Mouse (Mus musculus): ENCODE data around the gene Tmed3. TPM values are rescaled to one million over a fixed set of nuclear protein-coding genes. Genes with fewer than 3 reads are reported as not detected.
A peak's percentile ranks its signal among the peaks of the same experiment; 100 is the strongest.

Gene Tmed3
- polyA plus RNA-seq (2012; ENCODE audit: insufficient read depth, insufficient read length, missing spikeins) = 34.1 and 35.1 TPM in 2 replicates

GRCm38 (mm10) chr9:89704265-89705196, at the start of gene Tmed3:
Gene Tmed3 (minus strand): TSS chr9:89705068.
- H3K27ac ChIP-seq (replicated peaks; ENCODE audit: low read depth, low read length) = peak within 1 kb of the TSS; percentile 89
- peaks cover 3% of the 10 kb centered on the region; the same call in 1 of the 2 replicates for H3K4me1 ChIP-seq (ENCODE audit: control insufficient read depth, insufficient read depth, insufficient read length, low read length)
- H3K4me3 ChIP-seq (ENCODE audit: insufficient read depth, low read depth, low read length) = peak within 1 kb of the TSS; percentile 83

- no peaks in the 10 kb centered on the region for H3K4me1 ChIP-seq (ENCODE audit: control insufficient read depth, insufficient read depth, insufficient read length, low read length)
- no peak overlapping the region for H3K27ac ChIP-seq (replicated peaks; ENCODE audit: low read depth, low read length)
- H3K4me3 ChIP-seq (ENCODE audit: insufficient read depth, low read depth, low read length) = no peak overlapping the region
Observed at GRCm38 (mm10) chr9:89740041-89740440, 35.2 kb upstream of the Tmed3 start.

DNA sequence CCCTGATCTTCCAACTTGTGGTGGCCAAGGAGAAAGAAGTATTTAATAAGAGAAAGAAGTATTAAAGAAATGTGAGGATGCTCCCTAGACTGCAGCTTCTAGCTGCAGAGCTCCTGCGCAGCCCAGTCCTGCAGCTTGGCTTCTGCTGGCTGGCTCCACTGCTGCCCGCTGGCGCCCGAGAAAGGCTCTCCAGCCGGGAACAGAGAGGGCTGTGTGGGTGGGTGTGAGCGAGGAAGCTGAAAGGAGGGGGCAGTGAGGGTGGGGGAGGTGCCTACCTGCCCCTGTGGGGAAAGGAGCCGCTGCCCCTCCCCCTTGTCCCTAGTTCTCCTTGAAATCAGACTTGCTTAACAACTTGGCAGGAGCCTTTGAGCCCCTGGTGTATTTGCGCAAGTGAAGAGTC, 33.4 kb upstream of the Tmed3 start, which contains the start of gene Ankrd34c:
Gene Ankrd34c, minus strand, starts transcription at position 181 of the 400 bp plus-strand sequence.
- no peaks in the 10 kb centered on the region for H3K4me1 ChIP-seq (ENCODE audit: control insufficient read depth, insufficient read depth, insufficient read length, low read length)
- no peak within 1 kb of the TSS for H3K27ac ChIP-seq (replicated peaks; ENCODE audit: low read depth, low read length)
- no peak within 1 kb of the TSS for H3K4me3 ChIP-seq (ENCODE audit: insufficient read depth, low read depth, low read length)

DNA sequence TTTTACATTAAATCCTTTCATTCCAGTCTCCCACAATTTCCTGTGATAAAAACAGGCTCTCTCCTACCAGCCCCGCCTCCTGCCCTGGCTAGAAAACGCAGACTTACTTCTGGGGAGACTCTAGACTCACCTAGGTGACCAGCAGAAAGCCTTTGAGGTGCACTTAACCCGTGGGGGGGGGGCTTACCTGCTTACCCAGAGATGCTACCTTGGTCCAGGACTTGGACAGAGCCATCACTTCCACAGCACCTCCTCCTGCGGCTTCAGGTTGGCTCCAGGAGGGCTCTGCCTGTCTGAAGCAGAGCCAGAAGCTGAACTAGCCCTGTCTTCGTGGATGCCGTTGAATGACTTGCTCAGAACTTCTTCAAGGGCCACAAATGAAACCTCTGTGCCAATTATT, 33.0 kb upstream of the Tmed3 start:
- H3K27ac ChIP-seq (replicated peaks; ENCODE audit: low read depth, low read length) = no peak overlapping the region
- H3K4me3 ChIP-seq (ENCODE audit: insufficient read depth, low read depth, low read length) = no peak overlapping the region
- no peaks in the 10 kb centered on the region for H3K4me1 ChIP-seq (ENCODE audit: control insufficient read depth, insufficient read depth, insufficient read length, low read length)

- Histone ChIP-seq H3K27ac (replicated peaks; ENCODE audit: low read depth, low read length) (no peak overlapping the region), H3K4me1 (ENCODE audit: control insufficient read depth, insufficient read depth, insufficient read length, low read length) (no peaks in the 10 kb centered on the region), H3K4me3 (ENCODE audit: insufficient read depth, low read depth, low read length) (no peak overlapping the region)
Observed at GRCm38 (mm10) chr9:89736932-89737705, 32.3 kb upstream of the Tmed3 start.

DNA sequence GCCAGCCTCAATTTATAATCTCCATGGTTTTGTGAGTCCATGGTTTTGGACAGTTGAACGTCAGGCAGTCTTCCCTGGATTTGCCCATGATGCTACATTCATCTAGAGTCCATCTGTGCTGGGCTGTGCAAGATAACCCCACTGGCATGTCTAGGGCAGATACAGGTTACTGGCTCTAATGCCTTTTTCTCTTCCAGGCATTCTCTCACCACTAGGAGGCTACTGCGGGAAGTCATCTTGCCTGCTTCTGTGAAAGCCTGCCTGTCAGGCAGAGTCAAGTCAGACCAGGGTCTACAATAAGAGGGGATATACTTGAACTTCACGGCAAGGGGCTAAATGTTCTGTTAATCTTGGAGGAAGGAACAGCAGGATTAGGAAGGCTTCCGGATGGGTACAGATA, 2.0 kb upstream of the Tmed3 start:
- Histone ChIP-seq H3K4me3 (ENCODE audit: insufficient read depth, low read depth, low read length) (no peak overlapping the region), H3K4me1 (ENCODE audit: control insufficient read depth, insufficient read depth, insufficient read length, low read length) (peaks cover 3% of the 10 kb centered on the region; the same call in 1 of the 2 replicates), H3K27ac (replicated peaks; ENCODE audit: low read depth, low read length) (peak overlapping the region; percentile 69)

DNA sequence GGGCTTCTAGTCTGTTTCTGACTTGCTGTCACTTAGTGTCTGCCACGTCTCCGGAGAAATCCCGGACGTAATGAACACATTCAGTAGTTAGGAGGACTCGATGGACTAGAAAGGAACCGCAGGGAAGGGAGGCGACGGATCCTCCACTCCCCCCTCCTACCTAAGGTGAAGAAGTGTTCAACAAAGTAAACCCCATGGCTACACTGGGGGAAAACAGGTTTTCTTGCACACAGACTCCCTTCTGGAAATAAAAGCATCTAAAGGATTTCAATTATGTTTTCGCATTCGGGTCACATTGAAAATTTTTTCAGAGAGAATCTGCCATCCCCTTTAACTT, 297 bp upstream of the Tmed3 start:
- H3K4me1 ChIP-seq (ENCODE audit: control insufficient read depth, insufficient read depth, insufficient read length, low read length) = peaks cover 3% of the 10 kb centered on the region; the same call in 1 of the 2 replicates
- peak overlapping the region; percentile 89 for H3K27ac ChIP-seq (replicated peaks; ENCODE audit: low read depth, low read length)
- peak overlapping the region; percentile 83 for H3K4me3 ChIP-seq (ENCODE audit: insufficient read depth, low read depth, low read length)

- Histone ChIP-seq H3K27ac (replicated peaks; ENCODE audit: low read depth, low read length) (no peak overlapping the region), H3K4me1 (ENCODE audit: control insufficient read depth, insufficient read depth, insufficient read length, low read length) (no peaks in the 10 kb centered on the region), H3K4me3 (ENCODE audit: insufficient read depth, low read depth, low read length) (no peak overlapping the region)
Observed at GRCm38 (mm10) chr9:89700910-89701457, 3.9 kb downstream of the Tmed3 start.

DNA sequence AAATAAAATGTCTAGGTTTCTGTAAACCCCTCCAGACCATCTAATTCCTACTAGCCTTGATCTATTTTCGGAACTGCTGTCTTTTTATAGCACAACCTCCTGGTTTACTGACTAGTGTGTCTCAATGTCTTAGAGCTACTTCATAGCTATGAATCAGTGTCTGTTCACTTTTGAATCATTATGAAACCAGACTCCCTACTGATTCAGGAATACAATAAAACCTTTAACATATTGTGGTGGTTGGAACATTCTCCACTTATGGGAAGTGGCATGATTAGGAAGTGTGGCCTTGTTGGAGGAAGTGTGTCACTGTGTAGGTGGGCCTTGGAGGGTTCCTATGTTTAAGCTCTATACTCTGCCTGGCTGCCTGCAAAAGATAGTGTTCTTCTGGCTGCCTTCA, 9.7 kb downstream of the Tmed3 start:
- Histone ChIP-seq H3K27ac (replicated peaks; ENCODE audit: low read depth, low read length) (no peak overlapping the region), H3K4me1 (ENCODE audit: control insufficient read depth, insufficient read depth, insufficient read length, low read length) (no peaks in the 10 kb centered on the region), H3K4me3 (ENCODE audit: insufficient read depth, low read depth, low read length) (no peak overlapping the region)

GRCm38 (mm10) chr9:89693670-89694069, 11.2 kb downstream of the Tmed3 start:
- Histone ChIP-seq H3K27ac (replicated peaks; ENCODE audit: low read depth, low read length) (no peak overlapping the region), H3K4me3 (ENCODE audit: insufficient read depth, low read depth, low read length) (no peak overlapping the region), H3K4me1 (ENCODE audit: control insufficient read depth, insufficient read depth, insufficient read length, low read length) (no peaks in the 10 kb centered on the region)

DNA sequence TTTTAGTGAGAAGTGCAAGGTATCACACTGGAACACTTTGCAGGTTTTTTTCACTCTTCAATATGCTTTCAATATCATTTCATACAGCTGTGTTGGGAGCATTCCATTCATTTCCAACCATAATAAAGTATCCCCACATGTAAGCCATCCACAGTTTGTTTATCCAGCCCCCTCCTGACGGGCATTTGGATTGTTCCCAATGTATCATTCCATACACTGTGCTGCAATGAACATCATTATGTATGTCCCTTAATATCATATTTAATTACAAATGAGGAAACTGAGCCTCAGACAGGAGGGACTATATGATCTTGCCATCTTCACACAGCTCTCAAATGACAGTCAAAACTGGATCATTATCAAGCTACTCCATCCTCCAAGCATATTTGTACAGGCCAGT, 15.7 kb downstream of the Tmed3 start:
- H3K4me1 ChIP-seq (ENCODE audit: control insufficient read depth, insufficient read depth, insufficient read length, low read length) = no peaks in the 10 kb centered on the region
- H3K4me3 ChIP-seq (ENCODE audit: insufficient read depth, low read depth, low read length) = no peak overlapping the region
- H3K27ac ChIP-seq (replicated peaks; ENCODE audit: low read depth, low read length) = no peak overlapping the region

GRCm38 (mm10) chr9:89687503-89688226, 17.2 kb downstream of the Tmed3 start:
- H3K4me1 ChIP-seq (ENCODE audit: control insufficient read depth, insufficient read depth, insufficient read length, low read length) = no peaks in the 10 kb centered on the region
- H3K27ac ChIP-seq (replicated peaks; ENCODE audit: low read depth, low read length) = no peak overlapping the region
- no peak overlapping the region for H3K4me3 ChIP-seq (ENCODE audit: insufficient read depth, low read depth, low read length)

DNA sequence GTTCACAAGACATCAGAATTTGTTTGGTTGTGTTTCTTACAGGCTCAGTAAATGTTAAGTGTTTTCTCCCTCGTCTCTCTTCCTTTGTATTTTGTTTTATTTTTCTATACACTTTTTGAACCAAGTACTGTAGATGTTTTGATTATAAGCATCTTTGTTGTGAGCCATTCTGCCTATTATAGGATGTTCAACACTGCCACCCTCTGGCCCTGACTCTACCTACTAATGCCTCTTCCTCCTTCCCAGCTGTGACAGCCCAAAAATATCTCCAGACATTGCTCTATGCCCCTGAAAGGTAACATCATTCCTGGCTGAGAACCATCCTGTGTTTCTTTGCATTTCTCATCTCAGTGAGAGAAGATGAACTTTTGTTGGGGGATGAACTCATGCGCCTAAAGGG, 18.6 kb downstream of the Tmed3 start:
- Histone ChIP-seq H3K4me1 (ENCODE audit: control insufficient read depth, insufficient read depth, insufficient read length, low read length) (no peaks in the 10 kb centered on the region), H3K4me3 (ENCODE audit: insufficient read depth, low read depth, low read length) (no peak overlapping the region), H3K27ac (replicated peaks; ENCODE audit: low read depth, low read length) (no peak overlapping the region)

GRCm38 (mm10) chr9:89678974-89679373, 25.9 kb downstream of the Tmed3 start:
- no peak overlapping the region for H3K4me3 ChIP-seq (ENCODE audit: insufficient read depth, low read depth, low read length)
- H3K4me1 ChIP-seq (ENCODE audit: control insufficient read depth, insufficient read depth, insufficient read length, low read length) = no peaks in the 10 kb centered on the region
- no peak overlapping the region for H3K27ac ChIP-seq (replicated peaks; ENCODE audit: low read depth, low read length)
